Mouse (Mus musculus): ENCODE results near the gene Myo16.

The Myo16 gene

DNA sequence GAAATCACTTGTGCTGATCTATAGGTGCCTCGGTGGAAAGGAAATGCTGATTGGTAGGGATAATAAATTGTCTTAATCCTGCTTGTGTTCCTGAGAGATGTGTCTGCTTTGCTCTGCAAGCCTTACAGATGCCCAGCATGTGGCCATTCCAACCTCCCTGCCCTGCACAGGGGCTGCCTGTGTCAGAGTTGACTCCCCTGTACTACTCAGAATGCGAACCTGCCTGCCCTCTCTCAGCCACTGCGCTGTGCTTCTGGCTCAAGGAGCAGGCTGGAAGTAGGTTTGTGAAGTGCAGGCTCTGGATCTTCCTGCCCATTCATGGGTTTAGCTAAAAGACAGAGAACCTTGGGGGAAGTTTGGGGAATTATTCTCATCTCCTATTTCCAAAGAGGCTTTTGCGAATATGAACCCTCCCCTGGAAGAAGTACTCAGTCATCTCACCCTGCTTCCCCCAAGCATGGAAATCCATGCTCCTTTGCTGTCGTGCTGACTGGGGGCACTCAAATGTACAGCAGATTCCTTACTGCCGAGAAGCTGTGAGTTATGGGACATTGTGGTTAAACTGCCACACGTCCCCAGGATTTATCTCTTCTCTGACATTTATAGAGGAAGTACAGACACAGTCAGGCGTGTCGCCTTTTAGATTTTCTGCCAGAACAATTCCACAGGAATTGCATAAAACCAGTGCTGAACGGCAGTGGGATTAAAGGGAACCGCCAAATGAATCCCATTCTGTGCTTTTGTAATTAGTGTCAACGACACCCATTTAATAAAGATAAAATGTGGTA lies 452.5 kb downstream of the Myo16 start:
- no peak for DNase-seq (ENCODE audit: low read depth in 2 of 2, low spot score in 2 of 2)

DNA sequence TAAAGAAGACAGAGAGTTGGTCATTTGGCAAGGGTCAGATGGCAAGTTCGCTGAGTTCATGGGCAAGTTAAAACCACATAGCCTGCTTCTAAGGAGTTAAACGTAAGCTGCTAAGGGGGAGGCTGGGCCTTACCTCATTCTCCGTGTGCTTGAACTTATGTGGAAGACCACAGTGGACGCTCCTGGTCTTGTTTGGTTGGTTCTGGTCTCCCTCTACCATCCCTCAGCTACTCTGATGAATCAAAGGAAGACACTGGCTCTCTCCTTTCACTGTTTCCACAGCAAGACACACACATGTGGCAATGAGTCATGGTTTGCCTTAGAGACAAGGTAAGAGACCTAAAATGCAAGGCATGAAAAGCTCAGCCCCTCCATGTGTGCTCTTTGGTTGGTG lies 453.1 kb downstream of the Myo16 start:
- DNase-seq (ENCODE audit: low read depth in 2 of 2, low spot score in 2 of 2): no peak

DNA sequence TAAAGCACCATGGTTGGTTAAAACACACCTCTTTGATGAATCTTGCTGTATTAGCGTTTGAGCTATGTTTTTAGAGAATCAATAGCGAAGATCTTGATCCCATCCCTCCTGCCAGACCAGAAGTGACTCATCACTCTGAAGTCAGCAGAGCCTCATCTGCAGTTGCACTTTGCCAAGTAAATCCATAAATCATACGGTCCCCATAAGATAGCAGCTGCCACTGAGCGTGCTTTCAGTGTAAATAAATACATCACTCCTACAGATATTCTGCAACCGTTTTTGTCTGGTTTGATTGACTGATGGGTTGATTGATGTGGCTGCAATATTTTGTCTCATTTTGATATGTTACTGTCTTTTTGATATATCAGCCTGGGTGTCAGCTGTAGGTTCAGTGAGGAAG lies 457.9 kb downstream of the Myo16 start:
- no peak for DNase-seq (ENCODE audit: low read depth in 2 of 2, low spot score in 2 of 2)

DNA sequence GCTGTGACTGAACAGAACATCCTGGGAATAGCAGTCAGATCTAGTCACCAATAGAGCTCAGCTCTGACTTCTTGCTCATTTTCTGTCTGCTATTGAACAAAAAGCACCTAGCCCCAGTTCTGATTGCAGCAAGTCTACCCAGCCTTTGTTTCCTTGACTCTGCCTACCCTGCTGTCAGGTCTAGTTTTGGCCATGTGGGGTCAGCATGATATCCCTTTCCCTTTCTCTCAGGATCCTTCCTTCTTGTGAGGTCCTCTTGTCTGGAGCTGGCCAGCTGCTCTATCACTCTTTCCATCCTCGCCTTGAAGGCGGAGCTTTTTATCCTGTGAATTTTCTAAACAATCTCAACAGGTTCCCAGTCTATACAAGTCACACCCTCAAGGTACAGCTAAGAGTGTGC lies 459.7 kb downstream of the Myo16 start:
- no peak for DNase-seq (ENCODE audit: low read depth in 2 of 2, low spot score in 2 of 2)

DNA sequence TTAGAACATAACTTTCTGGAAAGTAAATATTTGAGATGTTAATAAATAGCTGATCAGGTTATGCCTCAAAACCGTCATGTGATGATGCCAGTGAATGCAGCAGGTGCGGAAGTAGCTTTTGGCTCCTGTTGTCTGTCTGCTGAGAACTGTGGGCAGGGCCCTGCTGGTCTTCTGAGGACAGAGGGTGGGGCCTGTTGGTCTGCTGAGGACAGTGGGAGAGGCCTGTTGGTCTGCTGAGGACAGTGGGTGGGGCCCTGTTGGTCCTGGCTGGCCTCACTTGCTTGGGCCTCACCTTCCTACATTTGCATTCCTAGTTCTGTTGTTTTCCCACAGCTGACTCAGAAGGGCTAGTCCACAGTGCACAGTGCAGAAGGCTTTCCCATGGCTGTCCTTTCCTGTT lies 466.0 kb downstream of the Myo16 start:
- no peak for DNase-seq (ENCODE audit: low read depth in 2 of 2, low spot score in 2 of 2)

DNA sequence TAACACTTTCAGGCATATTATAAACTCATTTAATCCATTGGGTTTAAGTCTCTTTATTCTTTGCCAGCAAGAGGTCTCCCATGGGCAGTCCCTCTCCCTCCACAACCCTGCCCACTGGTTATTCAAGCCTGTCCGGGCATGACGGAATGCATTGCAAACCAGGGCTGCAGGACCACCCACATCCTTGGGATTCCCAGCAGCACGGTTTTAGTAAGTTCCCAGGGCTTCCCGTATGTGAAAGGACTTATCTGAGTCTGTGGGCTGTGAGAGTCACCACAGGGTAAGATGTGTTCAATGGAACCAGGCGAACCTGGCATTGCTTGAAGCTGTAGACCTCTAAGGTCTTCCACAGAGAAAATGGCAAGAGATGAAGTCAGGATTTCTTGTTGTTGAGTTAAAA lies 471.6 kb downstream of the Myo16 start:
- no peak for DNase-seq (ENCODE audit: low read depth in 2 of 2, low spot score in 2 of 2)

DNA sequence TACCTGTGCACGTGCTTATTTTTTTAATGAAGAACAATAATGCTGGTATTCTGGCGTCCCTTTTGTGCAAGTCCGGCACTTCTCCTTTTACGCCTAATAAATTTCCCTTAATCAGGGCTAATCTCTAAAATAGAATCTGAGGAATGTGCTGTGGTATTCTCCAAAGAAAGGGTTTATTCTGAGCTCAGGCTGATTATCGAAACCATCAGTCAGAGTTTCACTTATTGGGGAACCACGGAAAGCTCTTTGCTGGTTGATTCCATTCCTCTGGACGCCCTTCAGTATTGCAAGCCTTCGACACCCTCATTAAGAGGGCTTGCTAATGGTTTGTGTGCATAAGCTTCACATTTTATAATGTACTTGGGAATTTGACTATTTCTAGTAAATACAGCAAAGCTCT lies 475.0 kb downstream of the Myo16 start:
- DNase-seq (ENCODE audit: low read depth in 2 of 2, low spot score in 2 of 2): no peak

- no peak for DNase-seq (ENCODE audit: low read depth in 2 of 2, low spot score in 2 of 2)
These were observed 476.2 kb downstream of the Myo16 start for GRCm38 (mm10) chr8:10629862-10630261.

GRCm38 (mm10) chr8:10631006-10631405 lies 477.3 kb downstream of the Myo16 start:
- DNase-seq (ENCODE audit: low read depth in 2 of 2, low spot score in 2 of 2): no peak

DNA sequence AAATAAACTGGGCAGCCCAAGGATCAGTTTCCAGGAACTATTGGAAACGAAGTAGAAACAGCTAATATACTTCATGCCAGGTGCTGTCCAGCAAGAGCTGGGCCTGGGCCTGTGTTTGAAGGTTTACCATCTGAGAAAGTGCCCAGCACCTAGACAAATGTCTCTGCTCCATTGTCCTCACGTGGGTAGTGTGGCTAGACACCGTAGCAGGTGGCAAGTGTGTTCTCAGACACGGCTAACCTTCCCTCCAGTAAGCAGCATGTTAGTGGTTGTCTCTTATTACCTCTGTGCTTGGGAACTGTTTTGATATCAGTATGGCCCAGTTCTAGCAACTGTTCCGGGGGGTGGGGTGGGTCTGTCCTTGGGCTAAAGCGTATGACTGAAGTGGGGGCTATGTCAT lies 478.9 kb downstream of the Myo16 start:
- DNase-seq (ENCODE audit: low read depth in 2 of 2, low spot score in 2 of 2): no peak

DNA sequence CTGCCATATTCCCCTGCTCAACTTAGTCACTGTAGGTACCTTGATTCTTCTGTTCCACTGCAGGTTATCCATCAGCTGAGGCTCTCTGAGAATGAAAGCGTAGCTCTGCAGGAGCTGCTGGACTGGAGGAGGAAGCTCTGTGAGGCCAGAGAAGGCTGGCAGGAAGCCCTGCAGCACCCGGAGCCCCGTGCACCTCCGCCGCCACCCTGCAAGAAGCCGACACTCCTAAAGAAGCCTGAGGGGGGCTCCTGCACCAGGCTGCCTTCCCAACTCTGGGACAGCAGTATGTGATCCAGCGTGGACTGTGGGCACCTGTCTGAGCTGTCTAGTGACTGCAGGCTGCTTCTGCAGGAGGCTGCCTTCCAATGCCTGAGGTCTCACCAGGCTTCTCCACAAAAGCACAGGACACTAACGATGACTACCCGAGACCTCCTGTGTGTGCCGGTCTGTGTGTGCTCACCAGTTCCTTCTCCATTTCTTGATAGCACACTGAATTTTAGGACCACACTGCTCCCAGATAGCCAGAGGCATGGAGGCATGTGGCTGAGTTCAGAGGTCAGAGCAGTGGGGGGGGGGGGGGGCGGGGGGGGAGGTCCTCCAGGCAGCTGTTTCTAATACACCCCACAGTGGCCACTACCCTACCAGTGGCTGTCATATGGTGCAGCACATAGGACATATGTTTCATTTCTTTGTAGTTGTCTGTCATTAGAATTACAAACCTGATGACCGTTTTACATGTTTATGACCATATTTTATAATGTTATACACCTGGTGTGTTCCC lies 479.8 kb downstream of the Myo16 start:
- no peak for DNase-seq (ENCODE audit: low read depth in 2 of 2, low spot score in 2 of 2)

DNA sequence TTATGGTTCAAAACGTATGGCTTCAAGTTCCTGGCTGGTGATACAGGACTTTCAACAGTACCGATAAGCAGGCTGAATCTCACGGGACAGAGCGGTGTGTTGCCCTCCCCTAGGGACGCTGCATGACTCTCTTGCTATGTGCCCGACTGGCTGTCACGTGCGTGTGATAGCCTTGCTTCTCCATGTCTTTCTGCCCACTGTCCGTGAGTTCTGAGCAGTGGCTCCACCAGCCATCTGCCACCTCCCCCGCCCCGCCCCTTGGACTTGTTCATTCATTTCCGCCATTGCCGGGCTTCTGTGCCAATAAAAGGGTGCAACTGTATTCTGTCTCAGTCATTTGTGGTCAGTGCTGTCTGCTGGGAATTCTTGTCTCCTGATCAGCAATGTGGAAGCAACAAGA lies 480.7 kb downstream of the Myo16 start:
- DNase-seq (ENCODE audit: low read depth in 2 of 2, low spot score in 2 of 2): no peak

DNA sequence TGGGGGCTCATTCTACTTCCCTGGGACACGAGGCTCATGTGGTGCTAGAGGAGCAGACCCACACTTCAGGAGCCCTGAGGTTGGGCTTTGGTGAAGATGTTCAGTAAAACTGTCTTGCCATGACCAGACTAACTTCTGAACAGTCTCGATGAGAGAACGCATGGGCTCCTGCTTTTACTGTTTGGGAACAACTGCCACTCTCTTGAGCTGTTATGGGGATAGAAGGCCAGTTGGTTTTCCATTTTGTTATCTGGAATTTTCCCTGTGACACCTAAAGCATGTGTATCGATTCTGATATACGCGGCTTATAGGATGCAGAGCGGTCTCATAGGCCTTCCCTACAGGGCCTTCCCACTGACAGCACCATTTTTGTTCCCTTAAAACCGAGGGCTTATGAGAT lies 485.2 kb downstream of the Myo16 start:
- no peak for DNase-seq (ENCODE audit: low read depth in 2 of 2, low spot score in 2 of 2)

GRCm38 (mm10) chr8:10640176-10640810 lies 486.6 kb downstream of the Myo16 start:
- no peak for DNase-seq (ENCODE audit: low read depth in 2 of 2, low spot score in 2 of 2)

DNA sequence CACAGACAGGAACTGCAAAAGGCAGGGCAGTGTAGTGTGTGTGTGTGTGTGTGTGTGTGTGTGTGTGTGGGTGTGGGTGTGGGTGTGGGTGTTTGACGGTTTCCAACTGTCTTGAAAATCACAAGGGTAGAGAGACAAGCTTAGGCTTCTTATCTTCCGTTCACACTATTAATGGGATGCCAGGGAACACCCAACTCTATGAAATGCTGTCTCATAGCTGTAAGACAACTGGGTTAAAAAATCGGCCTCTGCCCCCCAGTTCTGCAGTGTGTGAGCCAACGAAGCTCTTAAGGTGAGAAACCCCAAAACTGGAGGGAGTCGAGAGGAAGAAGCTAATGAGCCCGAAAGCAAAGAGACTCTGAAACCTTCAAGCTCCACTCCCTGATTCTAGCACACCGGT lies 487.1 kb downstream of the Myo16 start:
- DNase-seq (ENCODE audit: low read depth in 2 of 2, low spot score in 2 of 2): no peak

DNA sequence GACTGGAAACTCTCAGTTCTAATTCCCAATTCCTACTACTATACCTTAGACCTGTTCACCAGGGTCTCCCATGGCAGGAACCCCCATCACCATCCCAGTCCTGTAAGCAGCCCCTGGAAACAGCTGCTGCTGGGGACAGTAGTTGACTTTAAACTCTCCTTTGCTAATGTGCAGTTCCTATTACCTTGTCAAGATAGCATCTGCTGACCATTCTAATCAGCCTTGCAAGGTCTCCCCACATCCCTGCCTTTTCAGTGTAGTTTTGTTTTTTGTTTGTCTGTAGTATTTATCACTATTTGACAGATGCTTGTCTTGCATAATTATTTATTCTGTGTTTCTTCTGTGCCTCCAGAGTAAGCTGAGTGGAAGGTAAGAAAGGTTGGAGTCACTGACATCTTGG lies 487.6 kb downstream of the Myo16 start:
- DNase-seq (ENCODE audit: low read depth in 2 of 2, low spot score in 2 of 2): no peak

DNA sequence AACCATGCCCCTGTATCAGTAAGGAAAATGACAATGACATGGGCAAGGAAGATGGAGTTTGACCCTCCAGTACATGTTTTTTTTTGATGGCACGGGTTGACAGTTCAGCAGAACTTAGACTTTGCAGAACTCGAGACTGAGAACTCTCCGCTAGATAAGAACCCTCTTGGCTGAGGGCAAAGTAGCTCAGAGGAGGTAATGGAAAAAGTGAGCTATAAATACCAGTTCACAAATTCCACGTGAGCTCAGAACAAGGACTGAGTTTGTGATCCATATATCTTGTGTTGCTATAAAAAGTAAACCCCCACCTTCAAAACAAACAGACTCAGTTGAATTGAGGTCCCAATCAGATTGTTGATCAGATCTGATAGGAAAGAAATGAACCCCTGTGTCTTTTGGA lies 489.5 kb downstream of the Myo16 start:
- no peak for DNase-seq (ENCODE audit: low read depth in 2 of 2, low spot score in 2 of 2)

GRCm38 (mm10) chr8:10644481-10644880 lies 490.8 kb downstream of the Myo16 start:
- DNase-seq (ENCODE audit: low read depth in 2 of 2, low spot score in 2 of 2): no peak

DNA sequence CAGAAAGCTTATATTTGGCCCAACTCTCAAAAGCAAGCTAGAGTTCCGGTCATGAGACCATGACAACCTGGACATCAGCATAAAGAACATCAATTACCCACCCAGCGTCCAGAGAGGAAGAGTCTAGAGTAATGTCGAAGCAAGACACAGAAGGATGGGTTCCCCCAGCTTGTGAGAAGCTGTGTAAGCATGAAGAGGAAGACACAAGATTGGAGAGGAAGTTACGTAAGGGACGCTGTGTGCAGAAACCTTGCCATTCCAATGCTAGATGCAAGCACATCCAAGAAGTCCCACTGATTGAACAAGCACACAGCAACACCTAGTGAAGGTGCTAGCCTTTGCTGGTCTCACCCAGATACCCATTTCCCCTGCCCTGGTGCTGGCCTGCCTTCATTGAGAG lies 492.0 kb downstream of the Myo16 start:
- no peak for DNase-seq (ENCODE audit: low read depth in 2 of 2, low spot score in 2 of 2)

DNA sequence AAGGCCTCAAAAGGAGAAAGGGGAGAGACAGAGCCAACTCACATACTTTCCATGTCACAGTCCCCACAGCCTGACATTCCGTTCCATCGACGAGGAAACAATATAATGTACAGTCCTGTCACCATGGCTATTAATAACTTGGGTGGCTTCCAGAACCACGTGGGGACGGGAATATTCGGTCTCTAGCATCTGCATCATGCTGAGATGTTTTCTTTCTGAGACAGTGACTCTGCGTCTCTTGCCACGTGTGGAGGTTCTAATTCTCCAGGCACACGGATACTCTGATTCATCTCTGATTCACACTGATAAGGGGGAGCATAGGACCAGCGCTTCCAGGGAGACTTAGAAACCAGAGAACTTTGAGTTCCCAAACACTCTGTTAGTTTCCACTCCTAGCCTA lies 492.8 kb downstream of the Myo16 start:
- no peak for DNase-seq (ENCODE audit: low read depth in 2 of 2, low spot score in 2 of 2)

DNA sequence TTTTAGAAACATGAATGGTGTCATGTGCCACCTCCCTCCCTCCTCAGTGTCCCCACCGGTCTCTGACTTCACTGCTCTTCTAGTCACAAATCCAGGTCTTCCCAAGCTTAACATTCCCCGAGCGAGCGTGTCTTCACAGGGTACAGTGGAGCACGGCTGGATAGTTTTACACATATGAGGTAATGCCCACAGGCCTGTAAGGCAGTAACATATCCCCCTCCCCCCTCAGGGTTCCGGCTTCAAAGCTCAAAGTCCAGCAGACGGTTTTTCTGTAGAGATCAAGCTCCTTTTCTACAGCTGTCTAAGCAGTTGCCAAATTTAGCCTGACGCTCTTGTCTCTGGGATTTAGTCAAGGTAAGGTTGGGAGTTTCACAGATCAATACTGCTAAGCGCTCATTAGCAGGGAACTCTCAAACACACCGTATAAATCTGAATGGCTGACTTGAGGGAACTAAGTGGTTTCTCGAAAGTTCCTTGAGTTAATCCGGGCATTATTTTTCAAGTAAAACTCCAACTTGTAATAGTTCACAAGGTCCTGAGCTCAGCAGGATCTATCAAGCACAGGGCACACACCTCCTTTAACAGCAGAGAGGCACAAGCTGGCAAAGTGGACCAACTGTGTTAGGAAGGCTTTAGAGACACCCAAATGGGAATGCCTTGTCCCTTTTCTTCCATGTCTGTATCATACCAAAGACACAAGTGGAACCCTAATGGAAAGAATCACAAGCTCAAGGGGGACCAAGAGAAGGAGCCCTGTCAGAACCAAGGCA lies 498.0 kb downstream of the Myo16 start:
- no peak for DNase-seq (ENCODE audit: low read depth in 2 of 2, low spot score in 2 of 2)

DNA sequence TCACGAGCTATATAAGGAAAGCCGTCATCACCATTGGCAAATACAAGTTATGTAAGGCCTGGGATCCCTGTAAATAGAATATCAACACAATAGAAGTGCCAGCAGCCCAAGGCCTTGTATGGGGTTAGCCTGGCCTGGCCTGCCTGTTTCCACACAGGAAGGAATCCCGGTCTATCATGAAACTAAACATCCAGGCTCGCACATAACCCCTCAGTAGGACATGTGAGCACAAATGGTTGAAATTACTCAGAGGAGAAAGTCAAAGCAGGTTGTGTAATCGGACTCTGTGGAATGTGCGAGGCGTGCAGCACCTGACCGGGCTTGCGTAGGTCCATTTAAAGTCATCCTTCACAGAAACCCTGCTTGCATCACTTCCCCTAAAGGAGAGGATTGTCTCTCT lies 499.6 kb downstream of the Myo16 start:
- no peak for DNase-seq (ENCODE audit: low read depth in 2 of 2, low spot score in 2 of 2)

All from CD8-positive naive resting alpha-beta T cell, adult 2 months (primary cell).